In the genomic region with DNA sequence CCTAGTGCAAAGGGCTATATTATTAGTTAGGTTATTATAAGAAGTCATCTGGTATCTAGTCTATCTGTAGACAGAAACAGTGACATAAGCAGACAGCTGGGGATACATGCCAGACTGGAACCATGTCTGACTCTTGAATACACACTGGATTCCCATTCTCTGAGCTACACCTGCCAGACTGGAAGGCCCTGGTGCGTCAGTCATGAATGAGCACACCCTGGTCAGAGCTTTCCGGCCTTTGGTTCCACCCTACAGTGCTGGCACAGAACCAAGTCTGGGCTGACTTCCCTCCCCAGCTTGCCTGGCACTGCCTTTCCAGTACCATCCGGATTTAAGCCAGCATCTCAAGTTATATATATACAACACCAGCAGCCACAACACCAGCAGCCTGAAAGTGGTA, we compare ENCODE assay signal across 10 mouse cellular contexts. TPM values are rescaled to one million over a fixed set of nuclear protein-coding genes. Genes with fewer than 3 reads are reported as not detected.
DNase-seq lines count a peak whose midpoint lies in the region; ATAC-seq and TF ChIP-seq lines count a peak whose summit lies in the region.
"Had no signal": no experiment of that assay in that cellular context is flagged by ENCODE, and none has a peak within 500 bp of the region (broad histone marks: within the 10 kb centered on the region; RNA-seq: fewer than 3 reads in every experiment).

No protein-coding gene starts in this region.

- H3K27ac ChIP-seq in hindbrain, embryonic 14.5 days, result no peak overlapping the region
- H3K27ac ChIP-seq in hindbrain, embryonic 11.5 days (ENCODE audit: low read depth, low read length), result no peak overlapping the region
- no peak overlapping the region for H3K27ac ChIP-seq in midbrain, embryonic 10.5 days (replicated peaks)
- H3K27ac ChIP-seq: macrophage had no signal

- H3K9ac ChIP-seq in hindbrain, embryonic 14.5 days, result no peak overlapping the region
- no peak overlapping the region for H3K9ac ChIP-seq in hindbrain, embryonic 11.5 days (ENCODE audit: low read depth, low read length)

- no peaks in the 10 kb centered on the region for H3K27me3 ChIP-seq in hindbrain, embryonic 14.5 days (ENCODE audit: control insufficient read depth, insufficient read depth, low read length)
- no peaks in the 10 kb centered on the region for H3K27me3 ChIP-seq in hindbrain, embryonic 11.5 days (ENCODE audit: control insufficient read depth, insufficient read depth, low read length)
- no peaks in the 10 kb centered on the region for H3K27me3 ChIP-seq in myocyte (ENCODE audit: control insufficient read depth, insufficient read depth, insufficient read length)
- peaks cover 14% of the 10 kb centered on the region for H3K27me3 ChIP-seq in midbrain, embryonic 10.5 days (ENCODE audit: low read depth, poor library complexity, severe bottlenecking)

- peak; percentile 13; the same call in 1 of the 2 replicates for ATAC-seq in hindbrain, embryonic 14.5 days (ENCODE audit: low FRiP score)
- no peak for ATAC-seq in hindbrain, embryonic 11.5 days (ENCODE audit: low FRiP score)
- ATAC-seq in activated CD4-positive, CD25-positive, alpha-beta regulatory T cell, adult 4 months, result no peak

- 66% methylated on average over 3 of the region's 3 CpGs for WGBS in hindbrain, embryonic 14.5 days
- WGBS in hindbrain, embryonic 11.5 days, result 93% methylated on average over 3 of the region's 3 CpGs
- 89% methylated on average over 3 of the region's 3 CpGs for WGBS in midbrain, embryonic 10.5 days

- no peak overlapping the region for H3K4me2 ChIP-seq in hindbrain, embryonic 14.5 days (replicated peaks)
- no peak overlapping the region for H3K4me2 ChIP-seq in hindbrain, embryonic 11.5 days (replicated peaks; ENCODE audit: low read depth, low read length)
- H3K4me2 ChIP-seq in myocyte (ENCODE audit: low read depth), result peak overlapping the region; percentile 55

- no peak overlapping the region for H3ac ChIP-seq in myocyte (ENCODE audit: control insufficient read depth, insufficient read length)

- H3K79me2 ChIP-seq in myocyte (ENCODE audit: control insufficient read depth, insufficient read depth), result peaks cover 3% of the 10 kb centered on the region

- no peaks in the 10 kb centered on the region for H3K36me3 ChIP-seq in hindbrain, embryonic 14.5 days (replicated peaks; ENCODE audit: control insufficient read depth, insufficient read depth)
- H3K36me3 ChIP-seq in hindbrain, embryonic 11.5 days (ENCODE audit: control insufficient read depth, insufficient read depth, low read length), result no peaks in the 10 kb centered on the region
- H3K36me3 ChIP-seq in myocyte (ENCODE audit: control insufficient read depth, insufficient read depth), result no peaks in the 10 kb centered on the region
- H3K36me3 ChIP-seq in midbrain, embryonic 10.5 days, result no peaks in the 10 kb centered on the region

- no peak for TF ChIP-seq POLR2A in myocyte (IDR thresholded peaks at IDR 0.05; ENCODE audit: insufficient read length, low read depth)

- H3K4me3 ChIP-seq in hindbrain, embryonic 14.5 days (replicated peaks; ENCODE audit: low read length), result no peak overlapping the region
- H3K4me3 ChIP-seq in hindbrain, embryonic 11.5 days (ENCODE audit: low read depth, low read length), result no peak overlapping the region
- no peak overlapping the region for H3K4me3 ChIP-seq in myocyte
- no peak overlapping the region for H3K4me3 ChIP-seq in midbrain, embryonic 10.5 days

- no peaks in the 10 kb centered on the region for H3K9me3 ChIP-seq in hindbrain, embryonic 14.5 days (ENCODE audit: control insufficient read depth, low read length)
- H3K9me3 ChIP-seq in hindbrain, embryonic 11.5 days (ENCODE audit: control insufficient read depth, low read length), result no peaks in the 10 kb centered on the region
- no peaks in the 10 kb centered on the region for H3K9me3 ChIP-seq in midbrain, embryonic 10.5 days (replicated peaks)

- no peak for DNase-seq in hindbrain, embryonic 14.5 days (ENCODE audit: low spot score)
- no peak for DNase-seq in hindbrain, embryonic 11.5 days (ENCODE audit: low spot score)
- DNase-seq in cerebellum, adult 11 months, result peak; percentile 22
- peak; percentile 69 for DNase-seq in heart, postnatal 4 days
- no peak for DNase-seq in midbrain, embryonic 10.5 days (ENCODE audit: low spot score)
- no peak for DNase-seq in frontal cortex, postnatal 14 days (ENCODE audit: low spot score in 2 of 2)

- 0 out of 2 replicates have a peak, but pooled peaks cover under 1% of the 10 kb centered on the region for H3K4me1 ChIP-seq in hindbrain, embryonic 14.5 days (replicated peaks; ENCODE audit: control insufficient read depth, insufficient read depth, low read length)
- H3K4me1 ChIP-seq in hindbrain, embryonic 11.5 days (replicated peaks; ENCODE audit: control insufficient read depth, insufficient read depth, low read length), result no peaks in the 10 kb centered on the region
- peaks cover 10% of the 10 kb centered on the region for H3K4me1 ChIP-seq in midbrain, embryonic 10.5 days

TF ChIP-seq in myocyte, 11 proteins besides CTCF, POLR2A, EP300 and RAD21:
- TF ChIP-seq REST (IDR thresholded peaks at IDR 0.05; ENCODE audit: insufficient read depth, insufficient read length) (no peak), TCF12 (IDR thresholded peaks at IDR 0.05; ENCODE audit: insufficient read depth, poor library complexity, severe bottlenecking) (peak; percentile 42), POLR2AphosphoS2 (IDR thresholded peaks at IDR 0.05; ENCODE audit: insufficient read length, low read depth) (no peak), SRF (IDR thresholded peaks at IDR 0.05; ENCODE audit: control insufficient read depth, insufficient read length, low read depth) (no peak), MYOD1 (IDR thresholded peaks at IDR 0.05; ENCODE audit: control insufficient read depth in 1 of 3, insufficient read length in 2 of 3, low read depth in 2 of 3) (peak; percentile 48 to 97 (median 88)), E2F4 (IDR thresholded peaks at IDR 0.05; ENCODE audit: insufficient read depth) (no peak), MAX (IDR thresholded peaks at IDR 0.05; ENCODE audit: low read depth) (no peak), USF1 (IDR thresholded peaks at IDR 0.05; ENCODE audit: low read depth) (no peak), MYOG (IDR thresholded peaks at IDR 0.05; ENCODE audit: control insufficient read depth in 1 of 3, insufficient read depth in 1 of 3, insufficient read length in 2 of 3, low read depth in 2 of 3) (peak in 1 of 3 experiments; percentile 79), TCF3 (IDR thresholded peaks at IDR 0.05; ENCODE audit: insufficient read length, low read depth) (peak; percentile 6), CEBPB (IDR thresholded peaks at IDR 0.05; ENCODE audit: insufficient read depth, poor library complexity, severe bottlenecking) (no peak)

RNA-seq across cellular contexts. Expression of a gene that starts 3.8 kb away (rescaled TPM):
- polyA plus RNA-seq in hindbrain, embryonic 14.5 days (2014; fragmentation: Nextera tagmentation; extraction: Ambion mirVana), result 26.3 and 27.5 TPM in 2 replicates
- 19.3 and 20.6 TPM in 2 replicates for polyA plus RNA-seq in hindbrain, embryonic 11.5 days (2014; fragmentation: Nextera tagmentation; extraction: Ambion mirVana)
- total RNA-seq in heart, postnatal 4 days (2021), result 10 to 100 TPM; 54.0 to 54.8 TPM
- polyA plus RNA-seq in myocyte (2012; fragmentation: generic; extraction: Trizol), result 8.4 TPM
- 10 to 100 TPM; 49.0 to 54.6 TPM for polyA plus RNA-seq in activated CD4-positive, CD25-positive, alpha-beta regulatory T cell, adult 4 months (2017; shearing (Covaris generic))
- polyA plus RNA-seq in midbrain, embryonic 10.5 days (2016; fragmentation: Nextera tagmentation; extraction: Ambion mirVana), result 12.3 and 13.3 TPM in 2 replicates

RNA-seq across cellular contexts. Expression of a gene that starts 4.1 kb away (rescaled TPM):
- not detected in 2 replicates for polyA plus RNA-seq in hindbrain, embryonic 14.5 days (2014; fragmentation: Nextera tagmentation; extraction: Ambion mirVana)
- not detected in 2 replicates for polyA plus RNA-seq in hindbrain, embryonic 11.5 days (2014; fragmentation: Nextera tagmentation; extraction: Ambion mirVana)
- total RNA-seq in heart, postnatal 4 days (2021), result not detected
- not detected for polyA plus RNA-seq in myocyte (2012; fragmentation: generic; extraction: Trizol)
- not detected for polyA plus RNA-seq in activated CD4-positive, CD25-positive, alpha-beta regulatory T cell, adult 4 months (2017; shearing (Covaris generic))
- polyA plus RNA-seq in midbrain, embryonic 10.5 days (2016; fragmentation: Nextera tagmentation; extraction: Ambion mirVana), result not detected in 2 replicates
- polyA plus RNA-seq: macrophage; testis, adult 2 months had no signal

Comparison
In these comparisons a context has a peak if more than half of its experiments do, and no peak if none do; other contexts are left out.
1. DNase-seq: peak in cerebellum, adult 11 months (single experiment) and heart, postnatal 4 days (single experiment); none in hindbrain, embryonic 14.5 days (single experiment), hindbrain, embryonic 11.5 days (single experiment), midbrain, embryonic 10.5 days (single experiment) and frontal cortex, postnatal 14 days (0 of 2).